Mouse (Mus musculus) macrophage (primary cell): ENCODE measurements around the gene Selenof. TPM values are rescaled to one million over a fixed set of nuclear protein-coding genes. Genes with fewer than 3 reads are reported as not detected.

Experiments used
- H3K27ac ChIP-seq: fragments of 350-480 bp; formaldehyde crosslinking; 2 replicates; pipeline ENCODE4 v1.9.0; 2021
- H3K36me3 ChIP-seq: fragments of 350-480 bp; formaldehyde crosslinking; 2 replicates; pipeline ENCODE4 v1.9.0; 2021; ENCODE audit errors: inconsistent target
- H3K4me3 ChIP-seq: fragments of 350-480 bp; formaldehyde crosslinking; 2 replicates; pipeline ENCODE4 v1.9.0; 2021; ENCODE audit errors: inconsistent target
- H3K79me2 ChIP-seq: fragments of 350-480 bp; formaldehyde crosslinking; 2 replicates; pipeline ENCODE4 v1.9.0; 2021; ENCODE audit errors: inconsistent target
- WGBS: methylation state at CpG from one replicate; pipeline ENCODE4 v1.1.7; 2026; ENCODE audit warnings: inconsistent platforms; ENCODE audit not compliant: missing documents; 5-methylcytosine and 5-hydroxymethylcytosine counted together
- polyA plus RNA-seq: library from polyadenylated mRNA; stranded (reverse); fragments of 250-400 nt; gene quantifications from 3 replicates; pipeline ENCODE4 v1.2.4, GENCODE M21; 2018; ENCODE audit warnings: inconsistent platforms

Gene Selenof
- polyA plus RNA-seq, 1 experiment from 2014 or later: 535 TPM

GRCm38 (mm10) chr3:144577366-144578340, 7.5 kb downstream of the Selenof start:
- Histone ChIP-seq H3K36me3 (peaks cover 29% of the 10 kb centered on the region), H3K4me3 (no peak overlapping the region), H3K27ac (no peak overlapping the region), H3K79me2 (peaks cover 100% of the 10 kb centered on the region)
- WGBS: 92% methylated on average over 10 of the region's 10 CpGs

GRCm38 (mm10) chr3:144578921-144579320, 8.8 kb downstream of the Selenof start:
- no peak overlapping the region for H3K4me3 ChIP-seq
- 98% methylated on average over 4 of the region's 4 CpGs for WGBS
- no peak overlapping the region for H3K27ac ChIP-seq
- H3K79me2 ChIP-seq: peaks cover 100% of the 10 kb centered on the region
- H3K36me3 ChIP-seq: peaks cover 25% of the 10 kb centered on the region

- H3K79me2 ChIP-seq: peaks cover 95% of the 10 kb centered on the region
- 81% methylated on average over 5 of the region's 5 CpGs for WGBS
These were observed 9.7 kb downstream of the Selenof start for GRCm38 (mm10) chr3:144579796-144580195.

GRCm38 (mm10) chr3:144580281-144580680, 10.2 kb downstream of the Selenof start:
- WGBS: 92% methylated on average over 7 of the region's 7 CpGs
- no peak overlapping the region for H3K4me3 ChIP-seq
- H3K27ac ChIP-seq: no peak overlapping the region
- peaks cover 90% of the 10 kb centered on the region for H3K79me2 ChIP-seq
- H3K36me3 ChIP-seq: peaks cover 23% of the 10 kb centered on the region

More at GRCm38 (mm10) chr3:144579796-144580195, 9.7 kb downstream of the Selenof start:
- Histone ChIP-seq H3K27ac (no peak overlapping the region), H3K4me3 (no peak overlapping the region), H3K36me3 (peaks cover 23% of the 10 kb centered on the region)

- Histone ChIP-seq H3K4me3 (no peak overlapping the region), H3K27ac (no peak overlapping the region), H3K79me2 (peaks cover 87% of the 10 kb centered on the region), H3K36me3 (peaks cover 24% of the 10 kb centered on the region)
- WGBS: 67% methylated on average over 3 of the region's 3 CpGs
These were observed 11.7 kb downstream of the Selenof start for GRCm38 (mm10) chr3:144581842-144582241.

GRCm38 (mm10) chr3:144582306-144582705, 12.2 kb downstream of the Selenof start:
- Histone ChIP-seq H3K4me3 (no peak overlapping the region), H3K36me3 (peaks cover 26% of the 10 kb centered on the region), H3K27ac (no peak overlapping the region), H3K79me2 (peaks cover 87% of the 10 kb centered on the region)
- 92% methylated on average over 4 of the region's 4 CpGs for WGBS

- H3K4me3 ChIP-seq: no peak overlapping the region
- H3K79me2 ChIP-seq: peaks cover 87% of the 10 kb centered on the region
- peak overlapping the region; percentile 93 for H3K27ac ChIP-seq
- 95% methylated on average over 5 of the region's 5 CpGs for WGBS
- peaks cover 14% of the 10 kb centered on the region for H3K36me3 ChIP-seq
These were observed 13.7 kb downstream of the Selenof start for GRCm38 (mm10) chr3:144583789-144584188.

- Histone ChIP-seq H3K79me2 (peaks cover 87% of the 10 kb centered on the region), H3K36me3 (peaks cover 4% of the 10 kb centered on the region), H3K27ac (peak overlapping the region; percentile 93), H3K4me3 (no peak overlapping the region)
- 26% methylated on average over 6 of the region's 6 CpGs for WGBS
These were observed 14.9 kb downstream of the Selenof start for GRCm38 (mm10) chr3:144584789-144585553.

- H3K36me3 ChIP-seq: peaks cover 7% of the 10 kb centered on the region; the same call in 1 of the 2 replicates
These were observed 16.6 kb downstream of the Selenof start for GRCm38 (mm10) chr3:144586731-144587130.

GRCm38 (mm10) chr3:144589189-144589890, 19.2 kb downstream of the Selenof start:
- Histone ChIP-seq H3K27ac (peak overlapping the region; percentile 57), H3K79me2 (peaks cover 88% of the 10 kb centered on the region), H3K36me3 (peaks cover 7% of the 10 kb centered on the region; the same call in 1 of the 2 replicates), H3K4me3 (no peak overlapping the region)
- WGBS: 79% methylated on average over 8 of the region's 8 CpGs

More at GRCm38 (mm10) chr3:144586731-144587130, 16.6 kb downstream of the Selenof start:
- Histone ChIP-seq H3K4me3 (no peak overlapping the region), H3K27ac (peak overlapping the region; percentile 93), H3K79me2 (peaks cover 87% of the 10 kb centered on the region)
- WGBS: 95% methylated on average over 7 of the region's 7 CpGs

- H3K36me3 ChIP-seq: peaks cover 30% of the 10 kb centered on the region; the same call in 1 of the 2 replicates
- H3K4me3 ChIP-seq: no peak overlapping the region
- WGBS: 92% methylated on average over 9 of the region's 9 CpGs
- peaks cover 68% of the 10 kb centered on the region for H3K79me2 ChIP-seq
- no peak overlapping the region for H3K27ac ChIP-seq
These were observed 23.1 kb downstream of the Selenof start for GRCm38 (mm10) chr3:144592992-144593785.

GRCm38 (mm10) chr3:144597121-144597520, 27.0 kb downstream of the Selenof start:
- Histone ChIP-seq H3K4me3 (no peak overlapping the region), H3K36me3 (peaks cover 36% of the 10 kb centered on the region; the same call in 1 of the 2 replicates), H3K79me2 (peaks cover 28% of the 10 kb centered on the region; the same call in 1 of the 2 replicates), H3K27ac (no peak overlapping the region)
- 92% methylated on average over 4 of the region's 4 CpGs for WGBS

GRCm38 (mm10) chr3:144597790-144598467, 27.8 kb downstream of the Selenof start:
- Histone ChIP-seq H3K36me3 (peaks cover 36% of the 10 kb centered on the region; the same call in 1 of the 2 replicates), H3K79me2 (peaks cover 20% of the 10 kb centered on the region; the same call in 1 of the 2 replicates), H3K27ac (no peak overlapping the region), H3K4me3 (no peak overlapping the region)
- 95% methylated on average over 12 of the region's 12 CpGs for WGBS
